Mouse (Mus musculus) c-Kit-positive CD71-positive TER-119-positive erythroid progenitor cells, embryonic 14.5 days (primary cell): Measurements from ENCODE around the gene 1700067K01Rik.

ENCODE experiments used
- DNase-seq: peaks from one replicate; pipeline ENCODE4 v3.0.0-alpha.2; 2013; ENCODE audit warnings: low spot score

1700067K01Rik gene

DNA sequence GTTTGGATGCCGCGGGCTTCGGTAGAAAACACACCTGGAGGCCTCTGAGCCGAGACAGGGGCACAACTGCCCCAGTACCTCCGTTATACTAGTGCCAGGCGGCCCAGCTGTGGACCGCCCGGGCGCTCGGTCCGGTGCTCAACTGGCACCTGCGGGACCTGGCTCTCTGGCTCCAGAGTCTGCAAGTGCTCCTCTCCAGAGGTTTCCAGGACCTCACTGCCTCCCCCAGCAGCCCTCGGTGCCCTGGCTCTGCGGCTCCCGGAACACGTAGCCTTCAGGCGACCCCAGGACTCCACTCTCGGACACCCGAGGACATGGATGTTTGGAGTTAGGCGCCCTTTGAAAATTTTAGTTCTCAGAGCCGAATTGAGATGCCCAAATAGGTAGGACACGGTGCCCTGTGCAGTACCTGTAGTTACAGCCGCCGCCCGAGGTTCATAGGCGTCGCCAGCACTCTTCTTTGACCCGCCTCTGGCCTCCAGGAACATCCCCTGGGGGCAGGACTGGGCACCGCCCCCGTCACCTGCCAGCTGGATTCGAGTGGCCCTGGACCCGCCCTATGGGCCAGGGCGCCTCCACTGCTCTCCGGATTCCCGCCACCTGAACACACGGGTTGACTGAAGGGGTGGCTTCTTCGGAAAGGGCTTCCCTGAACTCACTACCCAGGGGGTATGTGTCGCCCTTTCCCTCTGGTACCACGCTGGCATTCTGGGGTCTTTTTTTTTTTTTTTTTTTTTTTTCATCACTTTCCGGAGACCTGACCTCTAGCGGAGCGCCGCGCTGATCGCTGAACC, 10.6 kb downstream of the 1700067K01Rik start, which contains the start of gene 2210011C24Rik:
TSS of gene 2210011C24Rik (minus strand) at position 467 of the 794 bp plus-strand sequence.
- DNase-seq, result no peak

DNA sequence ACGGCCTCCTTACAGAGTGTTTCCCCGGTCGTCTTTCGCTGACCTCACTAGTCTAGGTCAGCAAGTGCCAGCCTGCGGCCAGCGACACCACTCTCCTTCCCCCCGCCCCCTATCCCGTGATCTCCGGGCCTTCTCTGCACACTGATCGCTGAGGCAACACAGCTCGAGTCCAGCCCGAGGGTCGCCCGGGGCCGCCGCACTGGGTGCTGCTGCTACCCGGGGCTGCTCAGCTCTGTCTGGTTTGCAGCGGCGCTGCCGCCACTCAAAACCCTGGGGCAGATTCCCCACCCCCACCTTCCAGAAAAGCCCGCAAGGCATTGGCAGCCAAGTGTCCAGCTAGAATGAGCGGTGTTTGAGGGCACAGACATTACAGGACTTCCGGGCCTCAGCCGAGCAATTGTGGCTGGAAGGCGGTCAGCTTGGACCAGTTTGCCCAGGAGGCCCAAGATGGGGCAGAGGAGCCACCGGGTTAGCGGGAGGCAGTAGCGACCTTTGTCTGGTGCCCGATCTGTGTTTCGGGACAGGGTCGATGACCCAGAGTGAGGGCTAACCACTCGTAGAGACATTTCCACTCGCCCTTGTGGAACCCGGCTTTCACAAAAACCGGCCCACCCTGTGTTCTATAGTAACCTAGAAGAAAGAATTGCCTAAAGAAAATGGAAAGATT, 11.3 kb downstream of the 1700067K01Rik start:
- no peak for DNase-seq

DNA sequence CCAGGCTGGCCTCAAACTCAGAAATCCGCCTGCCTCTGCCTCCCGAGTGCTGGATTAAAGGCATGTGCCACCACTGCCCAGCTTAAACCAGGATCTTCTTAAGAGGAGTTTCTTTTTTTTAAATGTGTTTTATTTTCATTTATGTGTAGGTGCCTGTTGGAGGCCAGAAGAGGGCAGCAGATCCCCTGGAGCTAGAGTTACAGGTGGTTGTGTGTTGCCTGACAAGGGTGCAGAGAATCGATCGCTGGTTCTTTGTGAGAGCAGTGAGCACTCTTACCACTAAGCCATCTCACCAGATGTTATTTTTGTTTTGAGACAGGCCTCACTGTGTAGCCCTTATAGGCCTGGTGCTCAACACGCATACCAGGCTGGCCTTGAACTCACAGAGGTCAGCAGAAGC, 14.5 kb downstream of the 1700067K01Rik start:
- no peak for DNase-seq

DNA sequence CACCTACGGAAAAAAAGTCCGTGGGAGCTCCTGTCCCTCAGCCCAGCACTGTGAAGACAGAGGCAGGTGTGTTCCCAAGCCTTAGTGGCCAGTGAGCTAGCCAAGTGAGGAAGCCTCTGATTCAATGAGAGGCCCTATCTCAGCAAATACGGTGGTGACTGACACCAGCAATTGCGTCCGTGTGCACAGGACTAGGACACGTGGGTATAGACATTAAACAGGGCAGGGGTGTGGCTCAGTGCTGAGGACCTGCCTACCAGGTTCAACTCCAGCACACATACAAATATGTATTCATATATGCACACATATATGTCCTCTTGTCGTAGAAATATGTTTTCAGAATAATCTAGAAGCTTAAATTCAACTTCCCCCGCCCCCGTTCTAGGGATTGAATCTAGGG, 18.4 kb downstream of the 1700067K01Rik start:
- no peak for DNase-seq

DNA sequence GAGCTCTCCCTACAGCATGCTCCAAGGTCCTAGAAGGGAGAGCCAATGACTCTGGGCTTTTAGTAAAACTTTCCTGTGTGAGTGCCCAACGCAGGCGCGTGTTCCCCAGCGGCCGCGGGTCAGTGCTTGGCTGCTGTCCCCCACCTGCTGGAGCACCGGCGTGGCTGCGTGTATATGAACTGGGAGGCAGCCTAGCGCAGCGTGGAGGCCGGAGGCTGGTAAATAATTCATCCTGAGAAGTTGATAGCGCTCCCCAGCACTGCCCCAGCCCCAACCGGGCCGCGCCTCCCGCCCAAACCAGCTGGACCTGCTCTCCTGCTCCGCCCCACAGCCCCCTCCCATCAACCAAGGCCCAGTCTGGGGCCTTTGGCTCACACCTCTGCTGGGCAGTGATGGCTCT, 19.8 kb downstream of the 1700067K01Rik start, which contains the start of gene Palm3:
TSS of gene Palm3 (plus strand) at position 376 of the 400 bp plus-strand sequence.
- no peak for DNase-seq

DNA sequence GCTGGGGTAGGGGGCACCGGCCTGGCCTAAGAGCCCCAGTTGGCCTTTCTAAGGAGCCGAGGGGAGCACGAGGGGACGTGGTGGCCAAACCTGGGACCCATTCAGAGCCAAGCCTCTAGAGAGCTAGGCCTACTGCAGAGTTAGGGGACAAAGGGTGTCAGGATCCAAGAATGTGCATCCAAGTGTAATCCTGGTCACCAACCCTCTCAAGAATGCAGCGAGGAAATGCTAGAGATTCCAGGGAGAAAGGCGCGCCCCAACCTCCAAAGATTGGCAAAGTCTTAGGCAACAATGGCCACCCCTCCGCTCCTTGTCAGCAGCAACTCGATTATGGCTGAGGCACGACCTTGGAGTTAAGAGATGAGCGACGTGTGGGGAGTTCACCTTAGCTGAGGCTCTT, 20.3 kb downstream of the 1700067K01Rik start:
- DNase-seq, result no peak

DNA sequence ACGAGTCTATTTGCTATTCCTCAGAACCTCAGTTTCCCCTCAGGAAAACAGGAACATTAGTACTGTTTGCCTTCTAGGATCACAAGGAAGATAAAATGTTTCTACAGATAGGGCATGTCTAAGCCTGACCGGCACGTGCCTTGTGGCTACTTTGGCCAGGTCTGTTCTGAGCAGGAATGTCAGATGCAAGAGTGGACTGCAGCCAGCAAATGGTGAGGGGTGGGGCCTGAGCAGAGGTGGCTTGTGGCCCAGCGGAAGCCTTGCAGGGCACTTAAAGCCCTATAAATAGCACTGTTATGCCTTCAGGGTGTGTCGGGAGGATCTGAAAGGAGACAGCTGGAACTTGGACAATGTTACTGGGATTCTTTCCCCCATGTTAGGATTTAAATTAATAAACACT, 21.8 kb downstream of the 1700067K01Rik start:
- no peak for DNase-seq

DNA sequence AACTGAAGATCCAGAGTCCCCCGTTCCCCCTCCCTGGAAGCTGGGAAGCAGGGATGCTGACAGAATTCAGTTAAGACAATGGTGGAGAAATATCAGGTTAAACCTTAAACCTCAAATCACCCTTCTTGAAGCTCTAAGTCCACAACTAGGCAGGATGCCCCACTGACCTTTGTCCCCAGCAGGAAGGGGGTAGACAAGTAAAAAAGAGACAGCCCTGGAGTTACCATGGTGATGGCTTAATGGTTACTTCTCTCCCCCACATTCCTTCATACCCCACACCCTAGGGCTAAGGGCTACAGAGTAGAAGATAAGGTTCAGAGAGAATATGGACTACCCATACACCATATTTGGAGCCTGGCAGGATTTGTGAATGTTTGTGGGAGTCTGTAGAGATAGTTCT, 22.3 kb downstream of the 1700067K01Rik start:
- no peak for DNase-seq

DNA sequence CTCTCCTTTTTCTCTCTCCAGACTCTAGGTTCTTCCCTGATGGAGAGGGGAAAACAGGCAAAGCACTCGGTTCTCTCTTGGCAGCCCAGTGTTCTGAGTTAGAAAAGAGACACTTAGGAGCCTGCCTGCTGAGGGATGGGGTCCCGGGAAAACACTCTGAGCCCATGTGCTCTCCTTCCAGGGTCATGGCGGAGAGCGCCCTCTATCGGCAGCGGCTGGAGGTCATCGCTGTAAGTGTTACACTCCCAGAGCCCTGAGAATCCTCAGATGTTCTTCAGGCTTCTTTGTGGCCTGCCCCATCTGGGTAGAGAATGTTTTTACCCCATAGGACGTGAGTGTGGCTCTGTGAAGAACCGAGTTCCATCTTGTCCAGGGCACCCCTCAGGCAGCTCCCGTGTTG, 22.9 kb downstream of the 1700067K01Rik start:
- DNase-seq, result no peak

DNA sequence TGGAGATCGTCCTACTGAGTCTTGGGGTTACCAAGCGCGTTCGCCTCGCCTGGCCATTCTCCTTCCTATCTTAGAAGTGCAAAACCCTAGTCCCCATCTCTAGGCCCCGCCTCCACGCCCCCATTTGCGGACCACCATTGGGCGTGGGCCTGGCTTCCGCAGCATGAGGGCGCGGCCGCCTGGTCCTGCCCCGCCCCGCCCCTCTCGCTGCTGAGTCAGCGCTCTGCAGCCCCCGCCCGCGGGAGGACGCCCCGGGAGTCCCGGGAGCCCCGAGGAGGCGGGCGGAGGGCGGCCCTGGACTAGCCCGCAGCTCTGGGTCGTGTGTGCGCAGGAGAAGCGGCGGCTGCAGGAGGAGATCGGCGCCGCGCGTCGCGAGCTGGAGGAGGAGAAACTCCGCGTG, 24.6 kb downstream of the 1700067K01Rik start:
- no peak for DNase-seq

DNA sequence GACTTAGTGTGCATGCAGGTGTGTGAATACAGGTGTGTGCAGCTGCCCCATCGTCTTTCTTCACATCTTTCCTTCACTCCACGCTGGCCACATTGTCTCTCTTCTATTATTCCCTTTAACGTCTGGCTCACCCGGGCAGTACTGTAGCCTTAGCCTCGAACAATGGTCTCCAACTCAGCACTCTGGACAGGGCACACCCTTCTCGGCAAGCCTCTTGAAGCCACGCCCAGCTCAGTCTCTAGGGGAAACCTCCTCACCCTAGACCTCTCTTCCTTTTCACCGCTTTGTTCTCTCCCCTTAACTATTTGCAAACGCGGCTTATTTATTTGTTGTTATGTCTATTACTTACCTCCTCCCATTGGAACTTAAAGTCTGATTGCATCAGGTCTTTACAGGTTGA, 26.1 kb downstream of the 1700067K01Rik start:
- no peak for DNase-seq

DNA sequence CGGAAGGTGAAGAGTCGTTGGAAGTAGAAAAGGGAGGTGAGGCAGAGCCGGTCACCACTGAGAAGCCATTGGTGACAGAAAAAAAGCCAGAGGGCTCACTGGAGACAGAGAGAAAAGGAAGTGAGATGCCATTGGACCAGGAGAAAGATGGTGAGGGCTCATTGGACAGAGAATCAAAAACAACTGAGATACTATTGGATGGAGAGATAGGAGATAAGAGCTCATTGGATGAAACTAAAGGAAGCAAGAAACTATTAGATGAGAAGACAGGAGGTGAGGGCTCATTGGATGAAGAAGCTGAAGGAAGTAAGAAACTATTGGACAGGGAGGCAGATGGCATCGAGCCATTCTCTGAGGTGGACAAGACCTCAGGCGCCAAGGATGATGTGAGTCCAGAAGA, 28.0 kb downstream of the 1700067K01Rik start:
- DNase-seq, result no peak

DNA sequence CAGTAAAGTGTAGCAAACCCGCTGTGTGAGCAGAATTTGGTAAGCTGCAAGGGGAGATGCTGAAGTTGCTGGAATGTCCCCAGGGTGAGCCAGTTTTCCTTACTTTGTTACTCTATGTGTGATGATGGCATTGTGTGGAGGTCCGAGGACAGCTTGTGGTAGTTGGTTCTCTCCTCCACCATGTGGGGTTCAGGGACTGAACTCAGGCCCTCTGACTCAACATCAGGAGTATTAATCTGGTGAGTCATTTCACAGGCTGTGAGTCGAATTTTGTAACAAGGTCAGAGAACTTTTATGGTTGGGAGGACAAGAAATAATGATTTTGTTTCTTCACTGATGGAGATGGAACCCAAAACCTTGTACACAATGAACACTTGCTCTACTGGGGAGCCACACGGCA, 31.5 kb downstream of the 1700067K01Rik start:
- no peak for DNase-seq

DNA sequence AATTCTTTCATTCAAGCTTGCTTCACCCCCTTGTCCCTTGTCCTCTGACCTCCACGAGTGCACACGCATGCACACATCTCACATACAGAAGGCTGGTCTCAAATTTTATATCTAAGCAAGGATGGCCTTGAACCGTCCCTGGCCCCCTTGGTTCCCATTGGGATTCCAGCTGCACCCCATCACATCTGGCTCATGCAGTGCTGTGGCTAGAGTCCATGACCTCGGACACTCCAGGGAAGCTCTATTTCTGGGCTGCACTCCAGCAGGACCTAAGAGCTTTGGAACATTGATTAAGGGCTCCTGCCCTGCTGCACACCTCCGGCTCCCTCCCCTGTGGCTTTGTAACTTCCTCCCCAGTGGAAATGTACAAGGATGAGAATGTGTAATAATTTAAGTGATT, 36.7 kb downstream of the 1700067K01Rik start:
- DNase-seq, result no peak

DNA sequence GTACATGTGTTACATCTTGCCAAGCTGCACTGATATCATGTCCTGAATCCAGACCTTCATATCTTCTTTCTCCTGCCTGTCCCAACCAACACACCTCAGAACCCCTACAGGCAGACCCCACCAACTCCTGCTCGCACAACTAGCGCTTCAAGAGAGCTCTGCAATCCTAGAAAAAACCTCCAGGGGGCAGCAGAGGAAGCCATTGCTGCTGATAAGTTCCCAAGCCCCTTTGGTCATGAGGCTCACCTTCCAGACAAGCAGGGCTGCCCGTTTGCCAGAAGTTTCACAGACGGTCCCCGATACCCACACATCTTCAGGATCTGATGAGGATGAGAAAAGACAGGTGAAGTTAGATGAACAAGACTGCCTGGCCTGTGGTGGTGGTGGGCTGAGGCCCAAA, 37.7 kb downstream of the 1700067K01Rik start:
- DNase-seq, result peak; percentile 65

DNA sequence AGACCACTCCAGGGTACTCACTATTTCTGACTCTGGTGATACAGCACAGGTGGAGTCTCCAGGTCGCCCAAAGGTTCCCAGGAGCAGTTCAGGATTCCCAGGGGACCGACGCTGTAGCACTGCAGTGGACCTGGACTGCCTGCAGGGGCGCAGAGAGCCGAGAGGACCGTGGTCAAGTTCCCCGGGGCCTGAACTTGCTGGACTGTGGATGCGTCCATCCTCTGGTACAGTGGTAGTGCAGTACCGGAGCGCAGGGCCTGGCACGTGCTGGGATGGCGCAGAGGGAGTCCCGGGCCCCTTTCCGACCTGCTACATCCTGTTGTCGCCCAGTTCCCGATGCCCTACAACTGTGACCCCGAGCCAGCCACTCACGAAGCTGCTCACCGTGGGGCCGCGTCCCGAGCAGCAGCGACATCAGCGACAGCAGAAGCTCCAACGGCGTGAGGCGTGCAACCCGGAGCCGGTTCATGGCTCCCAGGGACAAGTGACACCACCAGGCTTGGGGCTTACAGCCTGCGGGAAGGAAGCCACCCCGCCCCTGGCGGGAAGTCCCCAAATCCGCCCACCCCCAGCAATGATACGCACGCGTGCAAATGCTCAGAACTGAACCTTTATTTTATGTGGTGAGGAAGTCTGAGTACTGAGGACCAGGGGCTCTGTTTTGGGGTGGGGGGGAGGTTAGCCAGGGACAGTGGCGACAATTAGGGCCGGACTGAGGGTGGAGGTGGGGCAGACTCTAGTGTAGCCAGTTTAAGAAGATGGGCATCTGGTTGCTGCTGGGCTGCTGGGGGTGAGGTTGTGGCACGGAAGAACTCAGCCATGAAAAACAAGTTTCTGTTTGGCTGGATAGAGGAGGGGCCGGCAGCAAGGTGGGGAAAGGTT, 41.0 kb downstream of the 1700067K01Rik start, which contains the start of gene Il27ra:
TSS of gene Il27ra (minus strand) at position 524 of the 882 bp plus-strand sequence.
- no peak for DNase-seq

DNA sequence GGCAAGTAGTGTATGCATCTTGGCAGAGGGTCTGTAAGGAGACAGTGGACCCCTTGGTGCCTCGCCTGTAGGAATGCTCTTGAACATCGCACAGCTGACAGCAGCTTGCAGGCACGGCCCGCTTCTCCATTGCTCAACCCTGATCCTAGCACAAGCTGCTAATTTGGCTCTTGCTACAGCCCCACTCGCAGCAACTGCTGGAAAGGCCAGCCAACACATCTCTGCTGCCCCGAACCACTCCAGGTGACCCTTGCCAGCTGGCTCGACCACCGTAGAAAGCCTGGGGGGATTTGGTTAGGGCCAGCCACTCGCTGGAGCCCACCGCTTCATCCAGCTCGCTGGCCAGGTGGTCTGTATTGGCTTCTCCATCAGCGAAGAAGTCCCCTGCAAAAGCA, 41.6 kb downstream of the 1700067K01Rik start:
- DNase-seq, result no peak

DNA sequence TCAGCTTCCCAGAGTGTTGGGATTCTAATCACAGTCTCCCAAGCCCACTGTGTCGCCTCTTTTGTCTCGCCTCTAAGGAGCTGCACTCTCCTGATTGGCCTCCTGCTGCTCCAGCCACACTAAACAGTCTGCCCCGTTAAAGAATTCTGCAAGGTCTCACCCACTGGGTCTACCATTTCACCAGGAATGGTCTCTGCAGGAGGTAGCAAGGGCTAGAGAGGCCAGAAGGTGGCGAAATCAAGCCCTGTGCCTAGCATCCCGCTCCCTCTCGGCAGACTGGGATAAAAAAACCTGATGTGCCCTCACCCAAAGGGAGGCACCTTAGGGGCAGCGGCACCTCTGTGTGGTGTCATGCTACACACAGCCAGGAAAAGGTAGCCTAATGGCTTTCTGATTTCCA, 42.8 kb downstream of the 1700067K01Rik start:
- no peak for DNase-seq

DNA sequence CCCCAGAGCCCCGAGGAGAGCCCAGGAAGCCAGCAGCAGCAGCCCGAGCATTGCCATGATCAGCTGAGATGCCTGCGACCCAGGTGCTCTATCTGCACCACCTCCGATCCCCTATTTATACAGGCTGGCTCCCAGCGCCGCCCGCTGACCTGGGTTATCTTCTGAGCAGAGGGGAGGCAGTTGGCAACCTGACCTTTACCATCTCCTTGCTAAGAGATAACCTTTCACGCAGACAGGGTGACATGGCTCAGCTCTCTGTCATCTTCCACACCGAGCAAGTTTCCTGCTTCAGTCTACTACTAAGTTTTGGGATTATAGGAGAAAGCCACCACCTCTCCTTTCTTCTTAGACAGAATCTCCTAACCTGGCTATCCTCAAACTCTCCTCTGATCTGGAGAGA, 43.6 kb downstream of the 1700067K01Rik start, which contains the start of gene Rln3:
TSS of gene Rln3 (minus strand) at position 101 of the 400 bp plus-strand sequence.
- no peak for DNase-seq

DNA sequence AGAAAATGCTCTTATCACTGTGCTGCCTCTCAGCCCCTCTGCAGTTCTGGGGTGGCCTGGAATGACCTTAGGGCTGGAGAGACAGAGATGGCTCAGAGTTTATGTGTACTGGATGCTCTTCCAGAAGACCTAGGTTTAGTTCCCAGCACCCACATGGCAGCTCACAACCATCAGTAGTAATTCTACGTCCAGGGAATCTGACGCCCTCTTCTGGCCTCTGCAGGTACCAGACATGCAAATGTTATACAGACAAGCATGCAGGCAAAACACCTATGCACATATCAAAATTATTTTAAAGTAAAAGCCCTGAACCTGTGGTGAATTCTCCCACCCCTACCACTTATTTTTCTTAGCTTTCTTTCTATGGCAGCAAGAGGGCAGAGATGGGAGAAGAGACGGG, 45.2 kb downstream of the 1700067K01Rik start:
- no peak for DNase-seq

DNA sequence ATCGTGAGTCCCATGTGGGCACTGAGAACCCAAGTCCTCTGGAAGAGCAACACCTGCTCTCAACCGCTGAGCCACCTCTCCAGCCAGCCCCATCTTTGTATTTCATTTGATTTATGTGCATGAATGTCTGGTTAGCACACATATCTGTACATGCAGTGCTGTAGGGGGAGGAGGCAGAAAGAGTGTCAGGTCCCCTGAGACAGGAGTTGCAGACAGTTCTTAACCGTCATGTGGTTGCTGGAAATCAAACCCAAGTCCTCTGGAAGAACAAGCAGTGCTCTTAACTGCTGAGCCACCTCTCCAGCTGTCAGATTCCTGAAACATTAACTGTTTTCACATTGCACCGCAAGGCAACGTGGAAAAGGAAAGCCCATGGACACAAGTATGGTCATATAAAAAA, 46.9 kb downstream of the 1700067K01Rik start:
- DNase-seq, result no peak

DNA sequence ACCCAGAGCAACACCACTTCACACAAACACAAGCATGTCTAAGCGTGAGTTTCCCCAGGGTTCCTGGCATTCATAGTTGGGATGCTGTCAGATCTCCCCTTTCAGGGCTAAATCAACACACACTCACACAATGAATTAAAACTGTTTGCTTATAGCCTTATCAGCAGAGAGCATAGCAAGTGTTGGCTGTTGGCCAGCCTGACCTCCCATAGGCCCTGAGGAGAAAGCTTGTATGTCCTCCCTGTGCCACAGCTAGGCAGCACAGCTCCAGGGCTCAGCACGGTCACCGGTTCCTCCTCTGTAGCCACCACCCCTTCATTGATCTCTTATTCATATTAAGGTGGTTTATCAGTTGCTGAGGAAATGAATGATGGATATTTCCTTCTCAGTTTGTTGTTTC, 51.4 kb downstream of the 1700067K01Rik start:
- DNase-seq, result no peak
